Mouse (Mus musculus) thymus, postnatal 4 days (tissue): ENCODE measurements around the gene Cabp7.
A peak's percentile ranks its signal among the peaks of the same experiment; 100 is the strongest.
"Not testable (repeated sequence)": the region's sequence is repeated elsewhere in the genome, so short reads cannot be mapped to it uniquely, and the experiment has no call there.

Experiments used
- DNase-seq: peaks from one replicate; pipeline ENCODE4 v3.0.0; 2021

Gene Cabp7

DNA sequence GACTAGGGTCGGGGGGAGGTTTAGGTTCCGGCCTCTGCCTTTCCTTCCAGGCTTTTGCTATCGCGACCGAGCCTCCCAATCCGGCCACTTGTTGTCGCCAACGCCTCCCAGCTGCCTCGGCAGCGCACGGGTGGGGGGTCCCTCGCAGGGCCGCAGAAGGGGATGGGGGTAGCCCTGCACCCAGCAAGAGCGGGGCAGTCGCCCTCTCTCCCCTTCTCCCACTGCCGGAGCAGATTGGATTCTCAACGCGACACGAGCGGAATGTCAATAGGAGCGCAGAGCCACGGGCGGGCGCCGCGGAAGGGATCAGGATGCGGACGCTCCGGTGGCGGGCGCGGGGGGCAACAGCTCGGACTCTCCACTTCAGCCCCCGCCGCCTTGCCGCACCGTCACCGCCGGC, 609 bp downstream of the Cabp7 start:
- peak; percentile 25 for DNase-seq

DNA sequence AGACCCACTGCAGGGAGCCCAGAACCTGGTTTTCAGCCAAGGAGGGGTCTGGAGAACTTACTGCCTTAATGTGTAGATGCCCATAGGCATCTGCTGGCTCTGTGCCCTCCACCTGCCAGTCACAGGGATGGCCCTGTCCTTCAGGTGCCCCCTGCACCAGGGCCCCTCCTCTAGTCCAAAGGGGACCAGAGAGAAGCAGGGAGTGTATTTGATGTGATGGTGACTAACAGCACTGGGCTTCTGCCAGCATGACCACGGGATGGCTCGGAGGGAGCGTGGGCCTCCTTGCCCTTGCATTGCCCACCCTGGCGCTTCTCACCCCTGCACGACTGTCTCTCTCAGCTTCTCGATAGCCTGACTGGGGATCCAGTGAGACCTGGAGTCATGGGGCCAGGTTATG, 1.9 kb downstream of the Cabp7 start:
- DNase-seq: no peak

DNA sequence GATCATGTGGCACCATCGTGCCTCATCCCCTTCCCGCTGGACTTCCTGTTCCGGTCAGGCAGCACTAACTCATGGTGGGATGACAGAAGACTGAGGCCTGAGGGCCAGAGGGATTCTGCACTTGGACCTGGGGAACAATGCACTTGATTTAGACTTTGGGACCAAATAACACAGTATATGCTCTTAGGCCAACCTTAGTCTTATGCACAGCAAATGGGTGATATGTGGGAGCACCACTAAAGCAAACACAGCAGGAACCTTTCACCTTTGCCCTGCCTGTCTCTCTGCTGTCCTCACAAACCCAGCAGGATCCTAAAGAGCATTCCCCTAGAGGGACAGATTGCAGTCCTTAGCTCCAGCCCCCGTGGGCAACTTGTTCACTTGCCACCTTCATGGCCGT, 5.8 kb downstream of the Cabp7 start:
- DNase-seq: no peak

DNA sequence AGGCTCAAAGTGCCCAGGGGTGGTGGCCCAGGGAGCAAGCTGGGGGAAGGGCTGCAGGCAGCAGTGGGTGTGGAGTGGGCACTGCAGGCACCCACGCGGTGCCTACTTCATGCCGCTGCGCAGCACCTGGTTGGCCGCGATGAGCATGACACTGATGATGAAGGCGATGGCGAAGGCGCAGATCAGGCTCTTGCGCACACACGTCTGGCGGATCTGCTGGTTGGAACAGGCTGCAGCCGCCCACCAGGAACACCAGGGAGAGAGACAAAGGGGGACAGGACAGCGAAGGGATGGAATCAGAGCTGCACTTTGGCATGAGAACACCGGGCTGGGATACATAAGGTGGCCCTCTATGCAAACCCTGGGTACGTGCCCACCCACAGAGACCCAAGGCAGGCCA, 7.9 kb downstream of the Cabp7 start:
- DNase-seq: no peak

DNA sequence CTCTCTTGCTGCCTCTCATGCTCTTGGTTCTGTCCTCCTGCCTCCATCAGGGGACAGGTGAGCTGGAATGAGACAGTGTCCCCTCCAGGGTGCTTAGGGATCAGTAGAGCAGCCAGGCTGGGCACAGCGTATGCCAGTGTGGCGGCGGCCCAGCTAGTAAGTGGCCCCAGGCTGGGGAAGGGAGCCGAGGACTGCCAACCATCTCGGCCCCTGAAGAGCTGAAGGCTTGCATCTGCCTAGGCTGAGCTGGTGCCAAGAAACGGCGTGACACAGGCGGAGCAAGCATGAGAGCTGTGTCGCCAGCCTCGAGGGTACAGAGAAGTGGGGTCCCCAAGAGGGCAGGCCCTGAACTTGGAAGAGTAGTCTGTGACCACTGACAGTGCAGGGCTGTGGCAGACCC, 8.9 kb downstream of the Cabp7 start:
- DNase-seq: no peak

DNA sequence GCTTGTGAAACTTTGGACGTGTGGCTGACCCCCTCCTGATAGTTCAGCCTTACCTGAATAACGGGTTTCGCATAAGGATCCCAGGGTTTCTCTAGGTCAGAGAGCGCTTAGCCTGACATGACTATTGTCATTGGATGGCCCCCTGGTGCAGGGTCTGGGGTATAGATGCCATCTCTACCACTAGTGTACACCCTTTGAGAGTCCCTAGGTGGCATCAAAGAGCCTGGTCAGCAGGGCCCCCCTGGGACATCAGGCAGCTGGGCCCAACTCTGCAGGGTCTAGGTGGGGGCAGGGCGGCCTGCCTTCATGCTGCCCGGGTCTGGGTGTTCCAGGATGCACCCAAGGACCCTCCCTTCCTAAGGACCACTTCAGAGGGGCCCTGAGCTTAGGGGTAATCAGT, 10.2 kb downstream of the Cabp7 start:
- DNase-seq: no peak

DNA sequence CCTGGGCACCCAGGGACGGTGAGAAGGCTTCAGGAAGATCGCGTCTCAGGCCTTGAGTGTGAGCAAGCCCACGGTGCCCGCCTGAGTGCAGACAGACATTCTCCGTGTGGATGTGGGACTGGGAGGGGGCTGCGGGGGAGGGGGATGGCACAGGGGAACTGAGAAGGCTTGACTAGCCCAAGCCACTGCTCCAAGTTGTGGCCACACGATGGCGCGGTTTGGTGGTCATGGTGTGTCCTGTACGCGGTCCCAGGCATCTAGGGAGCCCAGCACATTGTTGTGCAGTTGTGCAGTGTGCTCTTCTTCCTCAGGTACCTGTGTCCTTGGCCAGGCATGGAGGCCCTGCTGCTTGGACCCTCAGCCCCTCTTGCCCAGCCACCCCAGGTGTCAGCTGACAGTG, 12.4 kb downstream of the Cabp7 start:
- no peak for DNase-seq

DNA sequence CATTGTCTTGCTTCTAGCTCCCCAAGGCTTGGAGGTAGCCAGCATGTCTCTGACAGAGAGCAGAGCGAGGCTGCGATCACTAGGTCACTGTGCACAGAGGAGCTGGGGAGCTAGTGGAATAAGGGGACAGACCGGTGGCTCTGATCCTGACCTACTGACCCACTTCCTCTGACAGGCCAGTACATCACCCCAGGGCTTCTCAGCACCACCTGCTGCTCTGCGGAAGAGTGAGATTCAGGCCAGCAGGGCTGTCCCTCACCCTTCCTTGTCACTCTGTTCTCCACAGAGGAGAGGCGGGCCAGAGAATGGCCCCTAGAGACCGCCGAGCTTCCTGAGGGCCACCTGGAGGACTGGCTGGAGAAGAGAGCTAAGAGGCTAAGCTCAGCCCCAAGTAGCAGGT, 14.8 kb downstream of the Cabp7 start:
- DNase-seq: no peak

DNA sequence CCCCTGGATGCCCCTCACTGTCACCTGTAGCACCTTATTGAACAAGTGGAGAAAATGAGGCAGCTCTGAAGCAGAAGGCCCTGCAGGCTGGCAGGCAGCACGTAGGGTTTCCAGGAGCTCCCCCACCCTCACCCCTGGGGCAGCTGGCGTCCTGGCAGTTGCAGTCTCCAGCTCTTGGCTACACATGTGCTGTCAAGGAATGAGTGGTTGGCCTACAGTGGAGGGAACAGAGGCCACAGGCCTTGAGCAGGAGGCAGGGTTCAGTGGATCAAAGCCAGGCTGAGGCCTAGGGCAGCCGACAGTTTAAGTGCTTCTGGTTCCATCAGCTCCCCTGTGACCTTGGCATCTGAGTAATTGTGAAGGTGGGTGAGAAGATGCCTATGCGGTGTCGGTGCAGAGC, 15.7 kb downstream of the Cabp7 start:
- no peak for DNase-seq

DNA sequence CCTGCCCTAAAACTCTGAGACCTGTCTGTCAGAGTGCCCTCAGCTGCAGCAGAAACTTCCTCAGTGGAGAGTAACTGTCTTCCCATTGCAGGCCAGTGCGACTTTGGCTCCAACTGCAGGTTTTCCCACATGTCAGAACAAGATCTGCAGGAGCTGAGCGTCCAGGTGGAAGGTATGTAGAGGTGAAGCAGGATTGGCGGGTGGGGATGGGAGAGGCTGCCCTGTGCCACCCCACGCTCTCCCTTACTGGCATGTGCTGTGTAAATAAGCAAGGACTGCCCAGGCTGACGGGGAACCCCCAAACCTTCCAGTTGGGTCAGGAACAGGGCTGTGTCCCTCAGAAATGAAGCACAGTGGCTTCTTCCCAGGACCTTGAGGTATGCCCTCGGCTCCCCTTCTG, 16.5 kb downstream of the Cabp7 start:
- DNase-seq: no peak

DNA sequence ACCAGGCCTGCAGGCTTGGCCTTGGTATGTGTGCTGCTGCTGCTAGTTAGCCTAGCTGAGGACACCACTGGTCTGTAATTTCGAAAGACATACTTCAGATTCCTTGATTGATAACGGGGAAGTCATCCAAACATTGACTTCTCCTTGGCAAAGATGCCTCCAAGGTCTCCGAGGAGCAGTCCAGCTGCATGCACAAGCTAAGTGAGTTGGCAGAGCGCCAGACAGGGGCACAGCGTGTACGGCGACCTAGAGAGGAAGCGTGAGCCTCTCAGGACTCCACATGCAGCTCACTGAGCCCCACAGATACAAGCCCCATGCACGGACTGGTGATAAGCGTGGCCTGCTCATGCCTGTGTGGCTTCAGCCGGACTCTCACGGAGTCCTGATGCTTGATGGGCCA, 17.0 kb downstream of the Cabp7 start:
- peak; percentile 30 for DNase-seq

DNA sequence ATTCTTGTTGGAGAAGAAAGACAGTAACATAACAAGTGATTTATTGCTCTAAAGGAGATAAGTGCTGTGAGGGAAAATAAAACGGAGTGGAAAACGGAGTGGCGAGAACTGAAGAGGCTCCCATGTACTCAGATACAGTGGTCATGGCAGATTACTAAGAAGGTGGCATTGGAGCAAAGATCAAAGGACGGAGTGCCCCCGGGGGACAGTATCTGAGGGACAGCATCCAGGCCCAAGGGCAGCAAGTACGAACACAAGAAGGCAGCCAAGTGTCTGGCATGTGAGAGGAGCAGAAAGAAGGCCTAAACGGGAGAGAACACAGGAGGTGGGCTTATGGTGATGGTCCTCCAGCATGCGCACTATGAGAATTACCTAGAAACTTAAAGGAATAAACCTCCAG, 24.9 kb downstream of the Cabp7 start:
- DNase-seq: no peak

DNA sequence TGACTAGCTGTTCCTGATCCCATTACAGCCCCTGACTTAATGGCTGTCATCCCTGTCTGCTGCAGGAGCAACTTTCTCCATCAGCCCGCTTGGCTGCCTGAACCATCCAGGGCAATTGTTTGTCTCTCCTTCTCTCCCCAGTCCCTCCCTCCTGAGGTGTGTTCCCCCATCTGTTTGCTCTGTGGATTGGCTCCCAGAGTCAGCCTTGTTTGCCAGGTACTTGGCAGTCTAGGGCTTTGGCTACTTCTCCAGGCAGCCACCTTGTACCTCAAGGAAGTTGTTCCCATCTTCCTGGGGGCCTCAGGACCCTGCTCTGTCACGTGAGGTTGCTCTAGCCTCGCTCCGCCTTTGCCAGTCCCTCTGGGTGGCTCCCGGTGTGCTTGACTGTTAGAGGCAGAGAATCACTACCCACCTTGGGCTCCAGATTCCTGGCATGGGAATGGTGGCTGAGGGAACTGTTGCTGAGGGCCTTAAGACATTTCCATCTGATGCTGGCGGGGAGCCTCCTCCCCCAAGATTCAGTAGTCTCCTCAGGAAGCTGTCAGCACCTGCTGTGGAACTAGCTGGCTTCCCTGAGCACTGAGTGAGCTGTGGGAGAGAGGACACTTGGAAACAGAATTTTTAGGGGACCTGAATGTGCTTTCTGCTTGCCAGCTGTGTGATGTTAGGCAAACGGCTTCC, 25.5 kb downstream of the Cabp7 start:
- DNase-seq: no peak

DNA sequence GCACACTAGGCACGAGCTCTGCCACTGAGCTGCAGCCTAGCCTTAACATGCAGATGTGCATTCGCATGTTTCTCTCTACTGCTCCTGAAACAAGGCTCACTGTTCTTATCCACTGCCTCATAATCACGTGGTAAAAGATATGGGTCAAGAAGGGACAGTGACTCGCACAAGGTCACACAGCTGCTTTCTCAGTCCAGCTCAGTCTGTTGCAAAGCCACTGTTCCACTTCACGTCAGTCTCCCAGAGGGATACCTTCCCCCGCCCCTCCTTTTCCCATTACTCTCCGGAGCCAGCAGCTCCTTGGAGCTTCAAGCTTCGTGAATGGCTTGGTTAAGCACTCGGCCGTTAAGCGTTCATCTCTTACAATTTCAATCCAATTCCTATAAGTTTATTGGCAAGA, 26.2 kb downstream of the Cabp7 start:
- DNase-seq: no peak

DNA sequence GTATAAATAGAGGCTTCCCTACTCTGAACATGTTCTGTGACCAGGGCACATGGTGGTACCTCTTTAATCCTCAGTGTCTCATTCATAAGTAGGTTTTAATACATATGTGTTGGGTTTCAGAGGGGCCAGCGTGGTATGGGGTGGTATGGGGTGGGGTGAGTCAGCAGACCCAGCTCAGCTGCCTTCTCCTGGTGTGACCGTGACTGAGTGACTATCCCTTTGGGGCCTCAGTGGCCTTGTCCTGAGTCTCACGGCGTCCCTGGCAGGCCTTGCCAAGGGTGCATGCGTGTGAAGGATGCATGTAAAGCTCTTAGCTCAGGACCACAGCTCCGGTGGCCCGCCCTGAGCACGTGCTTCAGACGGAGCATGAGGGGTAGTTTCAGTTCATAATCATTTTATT, 26.6 kb downstream of the Cabp7 start:
- no peak for DNase-seq

DNA sequence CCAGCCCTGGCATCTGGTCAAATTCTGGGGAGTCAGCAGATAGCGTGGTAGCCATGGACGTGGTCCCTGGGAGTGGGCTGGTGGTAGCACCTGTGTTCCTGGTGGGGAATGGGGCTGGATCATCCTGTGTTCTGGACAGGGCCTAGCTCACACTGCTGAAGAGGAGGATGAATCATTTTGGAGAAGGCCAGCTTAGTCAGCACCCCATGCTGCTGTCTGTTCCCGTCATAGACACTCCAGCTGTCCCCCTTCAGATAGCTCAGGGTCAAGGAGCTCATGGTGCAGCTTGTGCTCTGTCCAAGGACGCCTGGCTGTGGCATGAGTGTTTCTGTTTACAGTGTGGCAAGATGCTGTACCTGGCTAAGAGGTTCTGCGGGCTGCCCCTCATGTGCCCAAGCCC, 28.0 kb downstream of the Cabp7 start:
- DNase-seq: no peak

DNA sequence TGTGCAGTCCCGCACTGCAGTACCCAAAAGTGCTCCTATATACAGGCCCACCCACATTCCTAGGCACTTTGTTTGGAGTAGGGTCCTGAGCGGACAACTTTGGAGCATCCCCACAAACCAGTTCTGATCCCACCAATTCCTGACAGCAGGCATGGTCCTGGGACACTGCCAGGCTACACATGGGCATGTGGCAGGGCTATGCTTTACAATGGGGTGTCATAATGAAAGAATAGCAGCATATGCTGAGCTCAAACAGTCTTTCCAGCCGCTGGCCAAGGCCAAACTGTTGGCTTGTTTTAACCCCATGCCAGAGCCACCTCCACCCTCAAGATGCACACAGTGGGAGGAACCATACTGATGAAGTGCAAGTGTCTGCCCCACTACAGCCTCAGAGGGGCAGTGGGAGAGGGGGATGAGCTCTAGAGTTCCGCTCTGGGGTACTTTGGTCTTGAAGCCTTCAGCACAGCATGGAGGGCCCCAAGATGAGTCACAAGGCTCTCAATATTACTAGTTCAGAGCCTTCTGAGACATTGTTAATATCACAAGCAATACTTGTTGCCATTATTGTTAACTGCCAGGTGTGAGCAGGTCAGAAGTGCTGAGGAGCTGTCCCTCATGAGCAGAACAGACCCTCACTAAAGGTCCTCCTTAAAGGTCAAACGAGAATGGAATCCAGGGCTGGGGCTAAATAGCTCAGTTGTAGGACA, 29.9 kb downstream of the Cabp7 start:
- no peak for DNase-seq

DNA sequence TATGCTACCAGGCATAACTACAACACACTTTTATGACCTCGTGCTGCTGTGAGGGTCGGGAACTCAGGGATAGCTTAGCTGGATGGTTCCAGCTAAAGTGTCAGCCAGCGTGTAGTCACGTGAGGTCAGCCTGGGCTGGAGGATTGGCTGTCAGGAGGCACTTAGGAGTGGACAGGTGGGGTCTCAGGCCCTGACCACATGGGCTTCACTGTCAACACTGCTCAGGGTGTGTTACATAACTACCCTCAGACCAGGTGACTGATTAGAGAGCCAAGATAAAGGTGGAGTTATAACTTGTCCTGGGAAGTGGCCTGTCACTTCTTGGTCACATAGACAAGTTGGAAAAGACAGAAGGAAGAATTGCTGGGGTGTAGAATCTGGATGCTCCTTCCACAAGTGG, 31.0 kb downstream of the Cabp7 start:
- no peak for DNase-seq

DNA sequence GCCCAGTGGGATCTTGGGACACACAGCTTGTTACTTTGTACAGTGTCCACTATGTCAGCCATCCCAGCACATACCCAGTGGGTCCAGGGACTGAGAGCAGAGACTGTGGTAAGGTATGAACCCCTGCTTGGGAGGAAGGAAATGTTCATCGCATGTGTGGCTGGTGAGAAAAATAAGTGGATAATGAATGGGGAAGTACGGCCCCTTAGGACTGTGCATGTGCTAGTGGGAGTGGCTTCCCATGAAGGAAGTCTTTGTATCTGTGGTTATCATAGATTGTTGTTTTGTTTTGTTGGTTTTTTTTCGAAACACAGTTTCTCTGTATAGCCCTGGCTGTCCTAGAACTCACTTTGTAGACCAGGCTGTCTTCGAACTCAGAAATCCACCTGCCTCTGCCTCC, 31.9 kb downstream of the Cabp7 start:
- no peak for DNase-seq

DNA sequence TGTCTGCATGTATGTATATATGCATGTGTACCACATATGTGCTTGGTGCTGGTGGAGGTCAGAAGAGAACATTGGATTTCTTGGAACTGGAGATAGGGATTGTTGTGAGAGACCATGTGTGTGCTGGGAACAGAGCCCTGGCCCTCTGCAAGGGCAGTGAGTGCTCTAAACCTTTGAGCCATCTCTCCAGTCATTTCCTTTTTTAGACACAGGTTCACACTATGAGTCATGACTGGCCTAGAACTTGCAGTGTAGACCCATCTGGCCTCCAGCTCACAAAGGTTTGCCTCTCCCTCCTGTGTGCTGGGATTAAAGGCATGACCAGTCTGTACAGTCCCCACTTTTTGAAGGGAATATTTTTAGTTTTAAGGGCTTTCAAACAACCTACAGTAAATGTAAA, 33.8 kb downstream of the Cabp7 start:
- no peak for DNase-seq

DNA sequence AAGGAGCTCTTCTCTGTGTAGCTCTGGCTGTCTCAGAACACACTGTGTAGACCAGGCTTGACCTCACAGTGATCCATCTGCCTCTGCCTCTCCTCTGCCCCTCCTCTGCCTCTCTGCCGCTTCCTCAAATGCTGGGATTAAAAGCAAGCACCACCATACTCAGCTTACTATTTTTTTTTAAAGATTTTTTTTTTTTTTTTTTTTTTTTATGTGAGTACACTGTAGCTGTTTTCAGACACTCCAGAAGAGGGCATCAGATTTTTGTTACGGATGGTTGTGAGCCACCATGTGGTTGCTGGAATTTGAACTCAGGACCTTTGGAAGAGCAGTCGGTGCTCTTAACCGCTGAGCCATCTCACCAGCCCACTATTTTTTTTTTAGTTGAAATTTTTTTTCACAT, 36.4 kb downstream of the Cabp7 start:
- not testable (repeated sequence) for DNase-seq

DNA sequence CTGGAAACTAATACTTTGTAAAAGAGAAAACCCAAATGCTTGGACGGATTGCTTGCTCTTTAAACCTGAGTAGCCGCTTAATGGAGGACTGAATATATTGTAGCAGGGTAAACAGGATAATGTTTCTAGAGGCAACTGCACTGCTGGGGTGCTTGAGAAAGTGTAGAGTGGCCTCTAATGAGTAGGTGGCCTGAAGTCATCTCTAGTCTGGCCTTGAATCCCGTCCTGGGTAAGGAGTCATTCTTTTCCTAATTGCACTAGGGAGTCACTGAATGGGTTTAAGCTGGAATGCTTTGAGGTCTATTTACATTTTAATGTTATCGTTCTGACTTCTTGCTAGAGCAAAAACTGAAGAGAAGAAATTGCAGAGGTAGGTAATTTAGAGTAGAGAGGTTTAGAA, 41.4 kb downstream of the Cabp7 start:
- no peak for DNase-seq

DNA sequence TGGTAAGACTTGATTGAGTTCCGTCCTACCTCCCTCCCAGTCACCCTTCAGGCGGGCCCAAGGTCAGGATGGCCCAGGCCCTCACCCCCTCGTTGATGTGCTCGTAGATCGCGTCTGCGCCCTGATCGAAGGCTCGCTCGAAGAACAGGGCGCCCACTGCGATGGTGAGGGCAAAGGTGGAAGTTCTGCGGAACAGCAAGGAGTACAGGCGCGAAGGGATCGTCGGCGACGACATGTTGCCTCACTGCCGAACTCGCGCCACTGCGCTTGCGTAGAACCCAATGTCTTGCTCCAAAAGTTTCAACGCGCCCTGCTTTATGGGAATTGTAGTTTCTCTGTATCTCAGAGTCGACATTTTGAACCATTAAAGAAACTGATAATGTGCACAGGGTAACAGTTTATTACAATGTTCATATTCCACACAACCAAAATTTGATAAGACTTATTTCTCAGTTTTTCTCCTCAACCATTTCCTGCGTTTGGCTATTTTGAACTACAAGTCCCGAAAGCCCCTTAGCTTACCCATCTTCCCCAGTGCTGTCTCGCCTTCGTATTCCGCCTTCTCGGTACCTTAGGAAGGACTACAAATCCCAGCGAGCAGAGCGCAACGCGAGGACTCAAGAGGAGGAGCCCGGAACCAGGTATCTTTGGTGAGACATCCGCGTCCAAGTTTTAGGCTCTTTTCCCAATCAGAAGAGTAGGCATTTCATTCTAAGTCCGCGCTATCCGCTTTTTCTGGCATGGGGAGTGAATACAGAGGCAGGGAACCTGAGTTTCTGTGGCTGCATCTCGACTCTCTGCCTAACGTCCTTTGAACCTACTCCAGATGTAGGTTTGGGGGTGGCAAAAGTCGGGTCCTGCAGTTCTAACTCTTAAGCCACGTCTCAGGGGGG, 42.3 kb downstream of the Cabp7 start, which contains the start of the genes Uqcr10 and Zmat5:
Gene Uqcr10, minus strand, starts transcription at position 271 of the 893 bp plus-strand sequence.
Gene Zmat5, plus strand, starts transcription at position 607 of the 893 bp plus-strand sequence.
- peak; percentile 96 for DNase-seq

DNA sequence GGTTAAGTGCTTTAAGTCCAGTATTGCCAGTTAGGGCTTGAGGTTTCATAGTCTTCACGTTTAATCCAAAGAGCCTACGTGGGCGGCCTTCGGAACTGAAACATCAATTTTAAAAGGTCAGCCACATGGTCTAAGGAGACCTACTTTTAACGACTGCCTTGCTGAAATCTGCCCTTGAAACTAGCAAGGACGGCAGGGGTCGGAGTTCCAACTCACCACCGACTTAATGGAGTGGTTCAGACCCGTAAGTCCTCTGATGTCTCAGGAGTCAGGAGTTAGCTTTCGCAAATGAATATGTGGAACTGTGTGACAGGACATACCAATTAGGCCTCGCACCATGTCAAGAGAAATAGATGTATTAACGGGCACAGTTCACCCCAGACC, 42.9 kb downstream of the Cabp7 start:
- DNase-seq: no peak
